In the genomic region with DNA sequence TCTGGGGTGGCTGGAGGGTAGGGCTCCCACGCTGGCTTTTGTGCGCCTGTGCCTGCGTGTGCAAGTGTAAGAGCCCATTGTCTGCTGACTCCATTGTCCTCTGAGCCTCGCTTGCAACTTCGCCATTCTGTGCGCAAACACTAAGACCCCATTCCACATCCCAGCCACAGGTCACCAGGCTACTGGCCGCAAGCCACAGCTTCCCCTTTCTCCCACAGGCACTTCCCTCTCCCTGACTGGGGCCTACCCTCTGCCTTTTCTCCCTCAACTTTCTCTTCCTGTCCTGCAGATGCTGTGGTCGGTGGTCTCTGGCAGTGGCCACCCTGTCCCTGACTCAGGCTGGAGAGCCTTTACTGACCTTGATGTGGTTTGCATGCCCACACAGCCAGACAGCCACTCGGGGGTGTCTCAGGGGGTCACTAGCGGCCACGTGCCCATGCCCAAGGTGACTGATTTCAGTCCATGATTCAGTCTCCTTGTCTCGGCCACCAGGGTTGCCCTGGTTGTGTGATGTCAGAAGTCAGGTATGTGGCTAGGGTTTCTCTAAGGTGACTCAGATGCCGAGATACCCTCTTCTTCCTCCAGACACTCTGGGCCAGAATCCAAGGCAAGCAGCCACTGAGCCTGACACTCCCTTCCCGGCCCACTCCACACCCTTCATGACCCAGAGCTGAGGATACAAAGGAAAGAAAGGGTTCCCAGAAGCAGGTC, we compare ENCODE assay signal across 12 mouse cellular contexts. TPM values are rescaled to one million over a fixed set of nuclear protein-coding genes. Genes with fewer than 3 reads are reported as not detected.
DNase-seq lines count a peak whose midpoint lies in the region; ATAC-seq and TF ChIP-seq lines count a peak whose summit lies in the region.
"Had no signal": no experiment of that assay in that cellular context is flagged by ENCODE, and none has a peak within 500 bp of the region (broad histone marks: within the 10 kb centered on the region; RNA-seq: fewer than 3 reads in every experiment).

No protein-coding gene starts in this region.

- no peaks in the 10 kb centered on the region for H3K36me3 ChIP-seq in hindbrain, embryonic 11.5 days (ENCODE audit: control insufficient read depth, insufficient read depth, low read length)
- no peaks in the 10 kb centered on the region for H3K36me3 ChIP-seq in hindbrain, embryonic 14.5 days (replicated peaks; ENCODE audit: control insufficient read depth, insufficient read depth)
- no peaks in the 10 kb centered on the region for H3K36me3 ChIP-seq in intestine, postnatal 0 days (ENCODE audit: control insufficient read depth, insufficient read depth)

- TF ChIP-seq CTCF in intestine, postnatal 0 days (IDR thresholded peaks at IDR 0.05; ENCODE audit: low read depth) = no peak

- H3K27me3 ChIP-seq in hindbrain, embryonic 11.5 days (ENCODE audit: control insufficient read depth, insufficient read depth, low read length) = peaks cover 6% of the 10 kb centered on the region; the same call in 1 of the 2 replicates
- H3K27me3 ChIP-seq in hindbrain, embryonic 14.5 days (ENCODE audit: control insufficient read depth, insufficient read depth, low read length) = no peaks in the 10 kb centered on the region
- H3K27me3 ChIP-seq in intestine, postnatal 0 days (replicated peaks; ENCODE audit: control insufficient read depth, insufficient read depth, low read length) = 0 out of 2 replicates have a peak, but pooled peaks cover 13% of the 10 kb centered on the region

- DNase-seq in hindbrain, embryonic 11.5 days (ENCODE audit: low spot score) = no peak
- DNase-seq in hindbrain, embryonic 14.5 days (ENCODE audit: low spot score) = no peak
- peak; percentile 61 to 62 for DNase-seq in B cell, adult 2 months
- DNase-seq in lung, postnatal 36 days = peak; percentile 72
- no peak for DNase-seq in urinary bladder, postnatal 10 days (ENCODE audit: low spot score)
- DNase-seq in cerebellum, adult 11 months = no peak
- DNase-seq: cerebellum, postnatal 36 days; gastrocnemius, postnatal 10 days; kidney, postnatal 25 days had no signal

- no peak for ATAC-seq in hindbrain, embryonic 11.5 days (ENCODE audit: low FRiP score)
- ATAC-seq in hindbrain, embryonic 14.5 days (ENCODE audit: low FRiP score) = no peak
- ATAC-seq in common myeloid progenitor, adult 5-6 weeks (replicated peaks; ENCODE audit: low read depth, poor library complexity, severe bottlenecking) = peak; percentile 76
- no peak for ATAC-seq in intestine, postnatal 0 days

- 49% methylated on average over 14 of the region's 14 CpGs for WGBS in hindbrain, embryonic 11.5 days
- 36% methylated on average over 14 of the region's 14 CpGs for whole genome bisulfite sequencing in hindbrain, embryonic 14.5 days
- WGBS in intestine, postnatal 0 days = 49% methylated on average over 14 of the region's 14 CpGs

- no peak overlapping the region for H3K27ac ChIP-seq in hindbrain, embryonic 11.5 days (ENCODE audit: low read depth, low read length)
- no peak overlapping the region for H3K27ac ChIP-seq in hindbrain, embryonic 14.5 days
- no peak overlapping the region for H3K27ac ChIP-seq in intestine, postnatal 0 days (ENCODE audit: low read depth, low read length)

- H3K9ac ChIP-seq in hindbrain, embryonic 11.5 days (ENCODE audit: low read depth, low read length) = 0 out of 2 replicates have a peak overlapping the region, but pooled peaks have one; percentile 31
- H3K9ac ChIP-seq in hindbrain, embryonic 14.5 days = no peak overlapping the region
- no peak overlapping the region for H3K9ac ChIP-seq in intestine, postnatal 0 days (ENCODE audit: low read depth, low read length)

- H3K9me3 ChIP-seq in hindbrain, embryonic 11.5 days (ENCODE audit: control insufficient read depth, low read length) = no peaks in the 10 kb centered on the region
- H3K9me3 ChIP-seq in hindbrain, embryonic 14.5 days (ENCODE audit: control insufficient read depth, low read length) = no peaks in the 10 kb centered on the region
- no peaks in the 10 kb centered on the region for H3K9me3 ChIP-seq in intestine, postnatal 0 days (ENCODE audit: control insufficient read depth)

- 0 out of 2 replicates have a peak, but pooled peaks cover 6% of the 10 kb centered on the region for H3K4me1 ChIP-seq in hindbrain, embryonic 11.5 days (replicated peaks; ENCODE audit: control insufficient read depth, insufficient read depth, low read length)
- peaks cover 10% of the 10 kb centered on the region for H3K4me1 ChIP-seq in hindbrain, embryonic 14.5 days (replicated peaks; ENCODE audit: control insufficient read depth, insufficient read depth, low read length)
- H3K4me1 ChIP-seq in intestine, postnatal 0 days (replicated peaks; ENCODE audit: control insufficient read depth, insufficient read depth, low read length) = no peaks in the 10 kb centered on the region

- H3K4me2 ChIP-seq in hindbrain, embryonic 11.5 days (replicated peaks; ENCODE audit: low read depth, low read length) = no peak overlapping the region
- H3K4me2 ChIP-seq in hindbrain, embryonic 14.5 days (replicated peaks) = no peak overlapping the region
- no peak overlapping the region for H3K4me2 ChIP-seq in intestine, postnatal 0 days (replicated peaks; ENCODE audit: low read depth)

- no peak overlapping the region for H3K4me3 ChIP-seq in hindbrain, embryonic 11.5 days (ENCODE audit: low read depth, low read length)
- no peak overlapping the region for H3K4me3 ChIP-seq in hindbrain, embryonic 14.5 days (replicated peaks; ENCODE audit: low read length)
- no peak overlapping the region for H3K4me3 ChIP-seq in intestine, postnatal 0 days (ENCODE audit: low read depth, low read length)

RNA-seq across cellular contexts. Expression of a gene that starts 6.8 kb away (rescaled TPM):
- polyA plus RNA-seq in hindbrain, embryonic 11.5 days (2014; fragmentation: Nextera tagmentation; extraction: Ambion mirVana) = not detected in 2 replicates
- polyA plus RNA-seq in hindbrain, embryonic 14.5 days (2014; fragmentation: Nextera tagmentation; extraction: Ambion mirVana) = 0.12 TPM in 1 of 2 replicates, not detected in the other
- total RNA-seq in common myeloid progenitor, adult 5-6 weeks (2017) = 61.8 and 98.3 TPM in 2 replicates
- polyA plus RNA-seq in intestine, postnatal 0 days (2015; fragmentation: Nextera tagmentation; extraction: Ambion mirVana) = 0.12 and 0.54 TPM in 2 replicates
- polyA plus RNA-seq: liver, embryonic 16.5 days had no signal

RNA-seq across cellular contexts. Expression of a gene that starts 28.0 kb away (rescaled TPM):
- polyA plus RNA-seq in hindbrain, embryonic 11.5 days (2014; fragmentation: Nextera tagmentation; extraction: Ambion mirVana) = 108 and 112 TPM in 2 replicates
- 82.6 and 86.1 TPM in 2 replicates for polyA plus RNA-seq in hindbrain, embryonic 14.5 days (2014; fragmentation: Nextera tagmentation; extraction: Ambion mirVana)
- 17.1 and 18.9 TPM in 2 replicates for total RNA-seq in common myeloid progenitor, adult 5-6 weeks (2017)
- 22.1 and 27.1 TPM in 2 replicates for polyA plus RNA-seq in intestine, postnatal 0 days (2015; fragmentation: Nextera tagmentation; extraction: Ambion mirVana)

RNA-seq across cellular contexts. Expression of a gene that starts 34.2 kb away (rescaled TPM):
- 49.6 and 52.1 TPM in 2 replicates for polyA plus RNA-seq in hindbrain, embryonic 11.5 days (2014; fragmentation: Nextera tagmentation; extraction: Ambion mirVana)
- 106 and 112 TPM in 2 replicates for polyA plus RNA-seq in hindbrain, embryonic 14.5 days (2014; fragmentation: Nextera tagmentation; extraction: Ambion mirVana)
- 0.14 TPM in 1 of 2 replicates, not detected in the other for total RNA-seq in common myeloid progenitor, adult 5-6 weeks (2017)
- polyA plus RNA-seq in intestine, postnatal 0 days (2015; fragmentation: Nextera tagmentation; extraction: Ambion mirVana) = 7.1 and 9.3 TPM in 2 replicates

RNA-seq across cellular contexts. Expression of a gene that starts 36.7 kb away (rescaled TPM):
- 0.18 TPM in 1 of 2 replicates, not detected in the other for polyA plus RNA-seq in hindbrain, embryonic 11.5 days (2014; fragmentation: Nextera tagmentation; extraction: Ambion mirVana)
- polyA plus RNA-seq in hindbrain, embryonic 14.5 days (2014; fragmentation: Nextera tagmentation; extraction: Ambion mirVana) = 0.74 and 1.0 TPM in 2 replicates
- not detected in 2 replicates for total RNA-seq in common myeloid progenitor, adult 5-6 weeks (2017)
- polyA plus RNA-seq in intestine, postnatal 0 days (2015; fragmentation: Nextera tagmentation; extraction: Ambion mirVana) = 0.12 and 0.14 TPM in 2 replicates
- total RNA-seq: gastrocnemius, postnatal 10 days had no signal

RNA-seq across cellular contexts. Expression of a gene that starts 42.7 kb away (rescaled TPM):
- 14.7 and 15.2 TPM in 2 replicates for polyA plus RNA-seq in hindbrain, embryonic 11.5 days (2014; fragmentation: Nextera tagmentation; extraction: Ambion mirVana)
- polyA plus RNA-seq in hindbrain, embryonic 14.5 days (2014; fragmentation: Nextera tagmentation; extraction: Ambion mirVana) = 17.0 TPM in 2 replicates
- total RNA-seq in common myeloid progenitor, adult 5-6 weeks (2017) = 23.2 and 27.6 TPM in 2 replicates
- 8.3 and 9.7 TPM in 2 replicates for polyA plus RNA-seq in intestine, postnatal 0 days (2015; fragmentation: Nextera tagmentation; extraction: Ambion mirVana)

Comparison
In these comparisons a context has a peak if more than half of its experiments do, and no peak if none do; other contexts are left out.
1. DNase-seq: peak in B cell, adult 2 months (2 of 2) and lung, postnatal 36 days (single experiment); none in hindbrain, embryonic 11.5 days (single experiment), hindbrain, embryonic 14.5 days (single experiment), urinary bladder, postnatal 10 days (single experiment) and cerebellum, adult 11 months (single experiment).